Mouse (Mus musculus): Measurements from ENCODE around the gene Rab4b.

DNA sequence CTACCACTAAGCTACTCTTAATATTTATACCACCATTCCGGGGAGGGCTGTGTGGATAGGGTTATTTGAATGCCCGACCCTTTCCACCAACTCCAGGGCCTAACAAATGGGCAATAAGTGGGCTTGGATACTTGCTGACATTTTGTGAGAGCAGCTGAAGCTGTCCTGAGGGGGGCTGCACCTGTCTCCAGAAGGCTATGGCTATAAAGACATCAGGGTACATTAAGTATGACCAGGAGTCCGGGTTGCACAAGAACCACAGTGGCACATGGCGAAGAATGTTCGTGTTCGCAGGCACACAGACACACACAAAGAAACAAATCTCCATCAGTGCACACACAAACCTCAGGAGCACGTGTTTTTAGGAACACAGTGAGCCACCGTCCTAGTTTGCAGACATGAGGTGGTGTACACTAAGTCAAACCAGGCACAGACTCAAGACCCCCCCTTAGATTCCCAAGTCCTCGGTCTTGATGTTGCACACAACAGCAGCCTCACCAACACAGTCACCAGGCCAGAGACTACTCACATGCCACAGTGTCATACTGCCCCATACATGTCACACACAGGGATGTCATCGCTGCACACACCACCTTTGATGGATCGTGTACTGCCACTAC is 11.1 kb downstream of the Rab4b start:
- TF ChIP-seq CTCF (IDR thresholded peaks at IDR 0.05; ENCODE audit: control insufficient read depth, insufficient read depth, insufficient read length) (no peak), USF1 (IDR thresholded peaks at IDR 0.05; ENCODE audit: low read depth) (no peak), MAX (IDR thresholded peaks at IDR 0.05) (no peak), MYOG (IDR thresholded peaks at IDR 0.05; ENCODE audit: control insufficient read depth, extremely low read depth, insufficient read length) (no peak), FOSL1 (IDR thresholded peaks at IDR 0.05; ENCODE audit: insufficient read depth, low read length, poor library complexity, severe bottlenecking) (no peak), CEBPB (IDR thresholded peaks at IDR 0.05; ENCODE audit: low read depth) (no peak), MYOD1 (IDR thresholded peaks at IDR 0.05; ENCODE audit: control insufficient read depth, insufficient read length, low read depth) (no peak)
